Mouse (Mus musculus) CH12.LX (cell line): ENCODE measurements at regions not wholly inside any gene's neighbourhood (a gene's known extent, or its start where the extent isn't known, plus 50 kb on each side); places are given as distances from the start of the nearest gene placed in this dataset.

Experiments
- DNase-seq: peaks from one replicate; pipeline ENCODE4 v3.0.0-alpha.2; 2013; ENCODE audit errors: extremely low read depth
- H3K27ac ChIP-seq: 2 replicates; pipeline ENCODE4 v1.5.1; 2012; ENCODE audit warnings: low read depth, mild to moderate bottlenecking, control low read depth, moderate library complexity; ENCODE audit not compliant: insufficient read depth
- H3K27me3 ChIP-seq: replicated peaks from 2 replicates; pipeline ENCODE3; 2012; ENCODE audit warnings: inconsistent platforms
- H3K36me3 ChIP-seq, 2 experiments: replicated peaks in 1 of 2; 2 replicates each; pipeline versions ENCODE3 to v1.6.1; 2012; ENCODE audit warnings: inconsistent platforms in 1 of 2, low read length in 1 of 2, mild to moderate bottlenecking in 1 of 2, mixed read lengths in 1 of 2, moderate library complexity in 1 of 2; ENCODE audit not compliant: control insufficient read depth in 1 of 2, insufficient read depth in 1 of 2
- H3K4me1 ChIP-seq, 2 experiments: 2 replicates each; pipeline ENCODE4 v1.6.1; 2012; ENCODE audit warnings: inconsistent platforms in 1 of 2, moderate library complexity in 1 of 2; ENCODE audit not compliant: insufficient read depth in 2 of 2, control insufficient read depth in 1 of 2
- H3K4me2 ChIP-seq: 2 replicates; pipeline ENCODE4 v1.6.1; 2012; ENCODE audit warnings: low read depth, mild to moderate bottlenecking, control low read depth; ENCODE audit not compliant: poor library complexity, insufficient read depth, severe bottlenecking
- H3K4me3 ChIP-seq, 3 experiments: fragments of 150-350 bp in 1 of 3; sonication (generic) in 1 of 3; replicated peaks in 1 of 3; 2 replicates each; pipeline versions ENCODE3 to v1.5.1; 2011 to 2012; ENCODE audit warnings: low read depth in 2 of 3, low read length in 2 of 3, mild to moderate bottlenecking in 2 of 3, moderate library complexity in 2 of 3, control low read depth in 1 of 3, improper control_type of control experiment in 1 of 3, inconsistent platforms in 1 of 3, mixed read lengths in 1 of 3; ENCODE audit not compliant: poor library complexity in 1 of 3
- H3K79me2 ChIP-seq: replicated peaks from 2 replicates; pipeline ENCODE4 v1.6.1; 2012; ENCODE audit warnings: mild to moderate bottlenecking, moderate library complexity; ENCODE audit not compliant: control insufficient read depth, poor library complexity, insufficient read depth, severe bottlenecking; ENCODE audit errors: extremely low read depth
- H3K9ac ChIP-seq: 2 replicates; pipeline ENCODE4 v1.6.1; 2012; ENCODE audit warnings: low read depth, mild to moderate bottlenecking, control low read depth, moderate library complexity; ENCODE audit not compliant: insufficient read depth
- H3K9me3 ChIP-seq: replicated peaks from 2 replicates; pipeline ENCODE3; 2012; ENCODE audit warnings: low read length, inconsistent platforms, mixed read lengths
- BHLHE40 ChIP-seq: IDR thresholded peaks from 2 replicates; pipeline ENCODE4 v1.6.1; 2011; ENCODE audit warnings: mild to moderate bottlenecking, low read depth, low read length, improper control_type of control experiment
- ELF1 ChIP-seq: IDR thresholded peaks from 2 replicates; pipeline ENCODE4 v1.6.1; 2014; ENCODE audit warnings: low read depth, mild to moderate bottlenecking, inconsistent platforms, low read length, improper control_type of control experiment
- EP300 ChIP-seq: IDR thresholded peaks from 2 replicates; pipeline ENCODE4 v1.6.1; 2011; ENCODE audit warnings: low read length, improper control_type of control experiment
- ETS1 ChIP-seq: conservative IDR thresholded peaks from 2 replicates; pipeline ENCODE4 v1.6.1; 2012; ENCODE audit warnings: low read depth, mild to moderate bottlenecking, inconsistent platforms, low read length, improper control_type of control experiment, moderate library complexity
- HCFC1 ChIP-seq: IDR thresholded peaks from 2 replicates; pipeline ENCODE4 v1.6.1; 2012; ENCODE audit warnings: low read depth, mild to moderate bottlenecking, inconsistent platforms, low read length, improper control_type of control experiment
- IRF4 ChIP-seq: IDR thresholded peaks from 2 replicates; pipeline ENCODE4 v1.6.1; 2014; ENCODE audit warnings: low read depth, mild to moderate bottlenecking, inconsistent platforms, low read length, improper control_type of control experiment
- JUND ChIP-seq: conservative IDR thresholded peaks from 2 replicates; pipeline ENCODE4 v1.6.1; 2011; ENCODE audit warnings: low read depth, low read length, improper control_type of control experiment
- KAT2A ChIP-seq: IDR thresholded peaks from 2 replicates; pipeline ENCODE4 v1.6.1; 2012; ENCODE audit warnings: low read length, improper control_type of control experiment, inconsistent platforms; ENCODE audit not compliant: insufficient replicate concordance
- MAX ChIP-seq: IDR thresholded peaks from 2 replicates; pipeline ENCODE4 v1.6.1; 2011; ENCODE audit warnings: low read length, improper control_type of control experiment
- MAZ ChIP-seq: IDR thresholded peaks from 2 replicates; pipeline ENCODE4 v1.6.1; 2012; ENCODE audit warnings: low read depth, mild to moderate bottlenecking, inconsistent platforms, low read length, improper control_type of control experiment, moderate library complexity
- MEF2A ChIP-seq: IDR thresholded peaks from 2 replicates; pipeline ENCODE4 v1.6.1; 2014; ENCODE audit warnings: low read depth, mild to moderate bottlenecking, inconsistent platforms, low read length, improper control_type of control experiment, borderline replicate concordance
- MXI1 ChIP-seq: IDR thresholded peaks from 2 replicates; pipeline ENCODE4 v1.6.1; 2011; ENCODE audit warnings: mild to moderate bottlenecking, low read depth, low read length, improper control_type of control experiment
- MYC ChIP-seq: IDR thresholded peaks from 2 replicates; pipeline ENCODE4 v1.6.1; 2011; ENCODE audit warnings: low read depth, mild to moderate bottlenecking, improper control_type of control experiment, low read length
- NELFE ChIP-seq: IDR thresholded peaks from 2 replicates; pipeline ENCODE4 v1.6.1; 2011; ENCODE audit warnings: low read depth, low read length, improper control_type of control experiment
- RAD21 ChIP-seq: IDR thresholded peaks from 2 replicates; pipeline ENCODE4 v1.6.1; 2011; ENCODE audit warnings: low read depth, mild to moderate bottlenecking, low read length, improper control_type of control experiment, moderate library complexity
- RCOR1 ChIP-seq: conservative IDR thresholded peaks from 2 replicates; pipeline ENCODE4 v1.6.1; 2012; ENCODE audit warnings: low read depth, mild to moderate bottlenecking, inconsistent platforms, low read length, improper control_type of control experiment
- SIN3A ChIP-seq: IDR thresholded peaks from 2 replicates; pipeline ENCODE4 v1.6.1; 2012; ENCODE audit warnings: low read length, improper control_type of control experiment, inconsistent platforms
- SMC3 ChIP-seq: IDR thresholded peaks from 2 replicates; pipeline ENCODE4 v1.6.1; 2011; ENCODE audit warnings: low read depth, low read length, improper control_type of control experiment
- TCF12 ChIP-seq: IDR thresholded peaks from 2 replicates; pipeline ENCODE4 v1.6.1; 2014; ENCODE audit warnings: low read depth, mild to moderate bottlenecking, inconsistent platforms, low read length, improper control_type of control experiment
- UBTF ChIP-seq: IDR thresholded peaks from 2 replicates; pipeline ENCODE4 v1.6.1; 2012; ENCODE audit warnings: low read depth, mild to moderate bottlenecking, inconsistent platforms, low read length, improper control_type of control experiment, moderate library complexity
- USF1 ChIP-seq: IDR thresholded peaks from 2 replicates; pipeline ENCODE4 v1.6.1; 2014; ENCODE audit warnings: low read depth, mild to moderate bottlenecking, inconsistent platforms, low read length, improper control_type of control experiment
- ZC3H11A ChIP-seq: IDR thresholded peaks from 2 replicates; pipeline ENCODE4 v1.6.1; 2012; ENCODE audit warnings: low read depth, mild to moderate bottlenecking, inconsistent platforms, low read length, improper control_type of control experiment
- ZKSCAN1 ChIP-seq: IDR thresholded peaks from 2 replicates; pipeline ENCODE4 v1.6.1; 2012; ENCODE audit warnings: low read depth, inconsistent platforms, low read length, improper control_type of control experiment, borderline replicate concordance
- ZMIZ1 ChIP-seq: IDR thresholded peaks from 2 replicates; pipeline ENCODE4 v1.6.1; 2012; ENCODE audit warnings: low read depth, mild to moderate bottlenecking, inconsistent platforms, low read length, improper control_type of control experiment
- dilution Hi-C: fragments of 300-500 bp; cut with MboI; formaldehyde crosslinking; loops from 2 replicates; pipeline ENCODE4 v1.14.3; 2020; ENCODE audit warnings: low sequenced_read_pairs; ENCODE audit not compliant: extremely low pct_unique_long_range_greater_than_20kb, extremely low pct_ligation_motif_present
- in situ Hi-C: fragments of 300-500 bp; cut with MboI; formaldehyde crosslinking; loops from 3 replicates; pipeline ENCODE4 v1.14.3; 2019; ENCODE audit warnings: low sequenced_read_pairs, low pct_ligation_motif_present, low pct_unique_long_range_greater_than_20kb, mixed read lengths

- dilution Hi-C loops (no loop called here), in situ Hi-C loops (no loop called here)
- DNase-seq = no peak
- Histone ChIP-seq H3K4me1 (peaks cover 4 to 21% of the 10 kb centered on the region in 2 experiments), H3K79me2 (no peaks in the 10 kb centered on the region), H3K9me3 (no peaks in the 10 kb centered on the region), H3K9ac (no peak overlapping the region), H3K4me2 (no peak overlapping the region), H3K36me3 (no peaks in the 10 kb centered on the region), H3K27me3 (no peaks in the 10 kb centered on the region), H3K4me3 (no peak overlapping the region), H3K27ac (no peak overlapping the region)
- TF ChIP-seq ZC3H11A (no peak), MEF2A (no peak), USF1 (no peak), MYC (no peak), MXI1 (no peak), MAX (no peak), BHLHE40 (no peak), ZMIZ1 (no peak), KAT2A (no peak), NELFE (no peak), IRF4 (no peak), RAD21 (no peak), JUND (no peak), ZKSCAN1 (no peak), RCOR1 (no peak), EP300 (no peak)
These were observed 280.2 kb downstream of the Klf5 start for GRCm38 (mm10) chr14:99578665-99579064.

DNA sequence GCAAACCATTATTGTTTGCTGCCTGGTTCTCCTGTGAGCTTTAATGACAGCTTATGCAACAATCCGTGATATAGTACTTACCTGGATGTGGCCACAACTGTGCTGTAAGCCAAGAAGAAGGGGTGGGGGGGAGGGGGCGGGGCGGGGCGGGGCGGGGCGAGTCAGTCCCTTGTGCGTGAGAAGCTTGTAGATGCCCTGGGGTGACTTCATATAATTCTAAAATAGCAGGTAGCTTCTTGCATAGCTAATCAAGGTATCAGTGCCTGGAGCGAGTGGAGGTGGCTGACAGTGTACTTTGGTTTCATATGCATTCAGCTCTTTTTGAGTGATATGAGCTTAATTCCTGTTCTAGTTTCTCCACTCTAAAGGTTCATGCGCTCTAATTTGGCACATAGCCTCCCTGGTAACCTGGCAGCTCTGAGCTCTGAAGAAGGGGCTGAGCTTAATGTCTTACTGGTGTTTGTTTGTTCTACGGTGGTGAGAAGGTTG lies 280.8 kb downstream of the Klf5 start:
- no peaks in the 10 kb centered on the region for H3K36me3 ChIP-seq
- no peak for TF ChIP-seq UBTF
- TF ChIP-seq SIN3A = no peak
- no peak for TF ChIP-seq ELF1
- TF ChIP-seq SMC3 = no peak
- TF ChIP-seq HCFC1 = no peak
- TF ChIP-seq ETS1 = no peak
- no peak for TF ChIP-seq RCOR1
- TF ChIP-seq IRF4 = no peak
- no peak for TF ChIP-seq TCF12
- TF ChIP-seq MAZ = no peak
- TF ChIP-seq NELFE = no peak
- H3K79me2 ChIP-seq = no peaks in the 10 kb centered on the region
- no peak overlapping the region for H3K9ac ChIP-seq
- dilution Hi-C loops = no loop called here
- H3K27me3 ChIP-seq = no peaks in the 10 kb centered on the region
- peak overlapping the region; percentile 64 for H3K4me2 ChIP-seq
- H3K4me3 ChIP-seq = no peak overlapping the region
- H3K27ac ChIP-seq = no peak overlapping the region
- in situ Hi-C loops = no loop called here
- no peaks in the 10 kb centered on the region for H3K9me3 ChIP-seq
- peak; percentile 19 for DNase-seq
- peaks cover 4 to 15% of the 10 kb centered on the region in 2 experiments for H3K4me1 ChIP-seq
